Mouse (Mus musculus) right cerebral cortex, postnatal 36 days (tissue): ENCODE results near the gene Rtl8b.
"Not testable (repeated sequence)": the region's sequence is repeated elsewhere in the genome, so short reads cannot be mapped to it uniquely, and the experiment has no call there.

ENCODE experiments used
- DNase-seq, 2 experiments: peaks; one replicate each; pipeline ENCODE4 v3.0.0; 2022; ENCODE audit warnings: low spot score in 2 of 2, mixed read lengths in 1 of 2

The Rtl8b gene

GRCm38 (mm10) chrX:53670294-53670693 lies at the start of gene Rtl8b:
Rtl8b (minus strand) TSS chrX:53670408.
- peak; percentile 77 to 86 for DNase-seq

GRCm38 (mm10) chrX:53716323-53717182 lies 46.3 kb upstream of the Rtl8b start:
- peak; percentile 25 to 35 for DNase-seq

GRCm38 (mm10) chrX:53715942-53716322 lies 45.7 kb upstream of the Rtl8b start:
- no peak for DNase-seq

- DNase-seq = no peak
These were observed 32.5 kb upstream of the Rtl8b start for GRCm38 (mm10) chrX:53702673-53703072.

GRCm38 (mm10) chrX:53699225-53699624 lies 29.0 kb upstream of the Rtl8b start:
- peak in 1 of 2 experiments; percentile 7 for DNase-seq

GRCm38 (mm10) chrX:53694008-53694777 lies 24.0 kb upstream of the Rtl8b start:
- no peak for DNase-seq

GRCm38 (mm10) chrX:53693141-53693540 lies 22.9 kb upstream of the Rtl8b start:
- DNase-seq = no peak

- no peak for DNase-seq
These were observed 21.9 kb upstream of the Rtl8b start for GRCm38 (mm10) chrX:53692065-53692464.

- DNase-seq = not testable (repeated sequence)
These were observed 14.5 kb upstream of the Rtl8b start for GRCm38 (mm10) chrX:53684676-53685075.

GRCm38 (mm10) chrX:53682650-53683049 lies 12.4 kb upstream of the Rtl8b start:
- DNase-seq = not testable (repeated sequence)

- DNase-seq = peak; percentile 37 to 46
These were observed 6.7 kb upstream of the Rtl8b start for GRCm38 (mm10) chrX:53676943-53677342.

- DNase-seq = not testable (repeated sequence)
These were observed 488 bp upstream of the Rtl8b start for GRCm38 (mm10) chrX:53670696-53671095.

GRCm38 (mm10) chrX:53669557-53670270 lies 494 bp downstream of the Rtl8b start:
- DNase-seq = not testable (repeated sequence)

GRCm38 (mm10) chrX:53652917-53653316 lies 17.3 kb downstream of the Rtl8b start:
- not testable (repeated sequence) for DNase-seq

- no peak for DNase-seq
These were observed 24.3 kb downstream of the Rtl8b start for GRCm38 (mm10) chrX:53645885-53646284.

- DNase-seq = peak; percentile 49 to 76
These were observed 26.9 kb downstream of the Rtl8b start, which contains the start of gene Rtl8a for GRCm38 (mm10) chrX:53642980-53643961. Rtl8a (minus strand) TSS chrX:53643682.

- DNase-seq = not testable (repeated sequence)
These were observed 27.6 kb downstream of the Rtl8b start for GRCm38 (mm10) chrX:53642604-53642979.

GRCm38 (mm10) chrX:53638107-53638506 lies 32.1 kb downstream of the Rtl8b start:
- DNase-seq = not testable (repeated sequence)
